Mouse (Mus musculus): ENCODE measurements around the gene Hmgb3.

The Hmgb3 gene

GRCm38 (mm10) chrX:71589181-71589580 lies 33.5 kb downstream of the Hmgb3 start:
- no peak for DNase-seq (ENCODE audit: low read depth, low spot score)

- peak; percentile 75 for DNase-seq (ENCODE audit: low read depth, low spot score)
Measured at GRCm38 (mm10) chrX:71601052-71601611, 45.4 kb downstream of the Hmgb3 start.

Data from CD4-positive, CD25-positive, alpha-beta regulatory T cell, adult 2 months (primary cell).